Mouse (Mus musculus) olfactory bulb, adult 2 months (tissue): ENCODE measurements around the gene Coq9. TPM values are rescaled to one million over a fixed set of nuclear protein-coding genes. Genes with fewer than 3 reads are reported as not detected.
"Not testable (repeated sequence)": the region's sequence is repeated elsewhere in the genome, so short reads cannot be mapped to it uniquely, and the experiment has no call there.

Source experiments
- H3K27ac ChIP-seq: fragments of 200-500 bp; 2 replicates; pipeline ENCODE4 v1.5.1; 2012; ENCODE audit warnings: low read depth, low read length; ENCODE audit not compliant: insufficient read depth
- H3K4me1 ChIP-seq: fragments of 200-500 bp; 2 replicates; pipeline ENCODE4 v1.6.1; 2012; ENCODE audit warnings: low read length; ENCODE audit not compliant: control insufficient read depth, insufficient read depth
- H3K4me3 ChIP-seq: fragments of 200-500 bp; 2 replicates; pipeline ENCODE4 v1.5.1; 2012; ENCODE audit warnings: mild to moderate bottlenecking, low read depth, low read length, moderate library complexity; ENCODE audit not compliant: insufficient read depth
- CTCF ChIP-seq: fragments of 200-500 bp; IDR thresholded peaks from 2 replicates; pipeline ENCODE4 v1.5.1; 2012; ENCODE audit warnings: low read depth, mild to moderate bottlenecking, low read length, moderate library complexity; ENCODE audit not compliant: insufficient read depth
- POLR2A ChIP-seq: fragments of 200-500 bp; IDR thresholded peaks from 2 replicates; pipeline ENCODE4 v1.6.1; 2012; ENCODE audit warnings: mild to moderate bottlenecking, low read depth, low read length, moderate library complexity; ENCODE audit not compliant: insufficient read depth
- WGBS: fragments of 180-500 bp; shearing (Covaris S2); methylation state at CpG from one replicate; pipeline ENCODE4 v1.1.7; 2018; 5-methylcytosine and 5-hydroxymethylcytosine counted together
- polyA plus RNA-seq: library from polyadenylated mRNA; stranded (reverse); fragments of >200 nt; gene quantifications from 2 replicates; pipeline ENCODE4 v1.2.4, GENCODE M21; 2012; ENCODE audit warnings: low replicate concordance; ENCODE audit not compliant: missing spikeins, insufficient read depth, insufficient read length

The Coq9 gene
- polyA plus RNA-seq, 1 experiment: not detected

DNA sequence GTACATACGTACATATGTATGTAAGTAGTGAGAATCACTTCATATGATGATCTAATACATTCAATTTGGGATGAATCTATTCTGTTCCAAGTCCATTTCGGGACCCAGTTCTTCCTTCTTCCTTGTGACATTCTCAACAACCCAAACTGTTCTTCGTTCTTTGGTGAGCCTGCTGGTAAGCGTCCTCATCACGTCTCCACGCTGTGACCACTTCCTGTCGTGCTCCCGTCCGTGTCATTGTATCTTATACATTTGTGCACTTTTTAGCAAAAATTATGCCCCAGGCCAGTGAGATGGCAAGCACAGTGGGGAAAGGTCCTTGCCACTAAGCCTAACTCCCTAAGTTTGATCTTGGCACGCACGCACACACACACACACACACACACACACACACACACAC is 20.2 kb upstream of the Coq9 start:
- Histone ChIP-seq H3K4me1 (peaks cover 4% of the 10 kb centered on the region; the same call in 1 of the 2 replicates), H3K27ac (no peak overlapping the region), H3K4me3 (no peak overlapping the region)
- TF ChIP-seq CTCF: no peak
- TF ChIP-seq POLR2A: no peak
- 86% methylated on average over 11 of the region's 11 CpGs for WGBS

DNA sequence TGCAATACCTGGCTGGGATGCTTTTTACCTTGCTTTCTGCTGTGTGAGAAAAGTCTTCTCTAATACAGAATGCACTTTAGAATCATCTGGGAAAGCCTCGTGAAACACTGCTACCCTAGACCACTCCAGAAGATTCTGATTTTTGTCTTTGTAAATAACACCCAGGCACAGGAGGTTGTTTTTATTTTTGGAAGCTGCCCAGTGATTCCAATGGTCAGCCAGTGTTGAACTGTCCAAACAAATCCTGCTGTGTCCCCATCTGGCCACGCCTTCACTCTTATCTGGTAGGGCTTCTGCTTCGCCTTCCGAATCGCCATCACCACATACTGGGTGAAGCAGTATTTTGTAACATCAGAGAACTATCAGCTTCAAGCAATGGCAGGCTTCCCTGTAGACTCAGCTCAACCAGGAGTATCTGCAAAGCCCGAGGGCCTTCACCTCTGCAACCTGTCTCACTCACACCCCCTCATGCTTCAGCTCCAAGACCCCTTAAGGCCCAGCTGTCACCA is 18.4 kb upstream of the Coq9 start:
- Histone ChIP-seq H3K4me1 (peaks cover 5% of the 10 kb centered on the region; the same call in 1 of the 2 replicates), H3K27ac (no peak overlapping the region), H3K4me3 (no peak overlapping the region)
- WGBS: 88% methylated on average over 6 of the region's 6 CpGs
- TF ChIP-seq POLR2A (no peak), CTCF (no peak)

DNA sequence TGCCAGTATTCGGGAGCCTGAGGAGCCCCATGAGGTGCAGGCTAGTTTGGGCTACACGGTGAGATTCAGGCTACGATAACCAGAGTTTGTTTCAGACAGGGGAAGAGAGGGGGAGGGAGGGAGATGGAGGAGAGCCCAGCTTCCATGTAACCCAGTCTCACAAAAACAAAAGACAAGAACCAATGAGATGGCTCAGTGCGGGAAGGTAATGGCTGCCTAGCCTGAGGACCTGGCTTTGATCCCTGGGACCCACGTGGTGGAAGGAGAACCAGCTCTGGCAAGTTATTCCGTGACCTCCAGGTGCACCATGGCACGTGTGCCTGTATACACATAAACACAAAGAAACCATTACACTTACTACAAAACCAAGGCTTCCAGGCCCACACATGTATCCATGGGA is 17.6 kb upstream of the Coq9 start:
- 80% methylated on average over 7 of the region's 7 CpGs for WGBS
- TF ChIP-seq CTCF (no peak), POLR2A (no peak)
- Histone ChIP-seq H3K4me3 (no peak overlapping the region), H3K27ac (no peak overlapping the region), H3K4me1 (peaks cover 5% of the 10 kb centered on the region; the same call in 1 of the 2 replicates)

DNA sequence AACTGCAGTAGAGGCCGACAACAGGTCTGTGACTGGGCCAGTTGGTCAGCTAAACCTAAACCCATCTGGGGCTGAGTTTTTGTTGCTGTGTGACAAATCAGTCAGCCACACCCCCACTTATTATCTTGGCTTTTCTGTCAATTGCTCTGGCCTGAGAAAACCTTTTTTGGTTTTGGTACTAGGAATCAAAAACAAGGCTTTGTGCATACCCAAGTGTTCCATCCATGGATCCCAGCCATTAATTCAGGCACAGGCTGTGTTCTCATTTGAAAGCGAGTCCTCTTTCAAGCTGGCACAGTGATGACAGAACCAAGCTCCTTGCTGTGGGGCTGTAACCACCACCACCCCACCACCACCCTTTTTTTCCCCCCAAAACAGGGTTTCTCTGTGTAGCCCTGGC is 16.7 kb upstream of the Coq9 start:
- Histone ChIP-seq H3K4me1 (peaks cover 5% of the 10 kb centered on the region; the same call in 1 of the 2 replicates), H3K27ac (no peak overlapping the region), H3K4me3 (no peak overlapping the region)
- TF ChIP-seq CTCF (no peak), POLR2A (no peak)
- WGBS: 76% methylated on average over 2 of the region's 2 CpGs

DNA sequence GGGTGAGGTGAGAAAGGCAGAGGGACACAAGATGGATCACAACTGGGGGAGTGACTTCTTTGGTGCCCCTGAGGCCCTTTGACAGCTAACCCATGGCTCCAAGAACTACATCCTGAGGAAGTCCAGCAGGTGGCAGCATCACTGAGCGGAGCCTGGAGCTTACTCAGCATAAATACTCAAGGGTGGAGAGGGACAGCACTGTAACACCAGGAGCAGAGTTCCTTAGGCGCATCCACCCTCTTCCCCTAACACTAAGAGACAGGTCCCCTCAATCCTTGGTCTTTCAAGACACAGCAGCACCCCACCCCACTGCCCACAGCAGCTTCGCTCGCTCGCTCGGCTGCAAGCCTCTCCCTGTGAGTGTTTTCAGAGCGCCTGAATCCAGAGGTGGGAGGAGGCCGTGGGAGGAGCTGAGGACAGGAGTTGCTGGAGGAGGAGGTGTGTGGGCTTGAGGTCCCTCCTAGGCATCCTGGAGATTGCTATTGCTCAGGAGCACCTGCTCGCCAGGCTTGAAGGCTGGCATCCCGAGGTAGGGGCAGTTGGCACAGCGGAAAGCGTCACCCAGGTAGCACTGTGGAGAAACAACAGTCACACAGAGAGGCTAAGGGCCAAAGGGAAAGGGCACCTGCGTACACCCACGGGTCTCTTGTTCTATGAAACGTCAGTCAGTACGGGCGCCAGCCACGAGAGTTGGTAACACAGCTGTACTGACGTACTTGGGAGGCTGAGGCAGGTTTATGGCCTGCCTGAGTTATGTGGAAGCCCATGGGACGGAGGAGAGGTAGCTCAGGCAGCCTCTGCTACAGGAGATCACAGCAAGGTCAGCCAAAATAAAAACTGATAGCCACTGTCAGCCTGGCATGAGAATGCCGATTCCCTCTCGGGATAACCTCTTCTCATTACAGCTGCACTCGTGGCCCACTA is 15.2 kb upstream of the Coq9 start:
- TF ChIP-seq POLR2A (no peak), CTCF (0 out of 2 replicates have a peak, but pooled peaks have one; percentile 21)
- 73% methylated on average over 23 of the region's 23 CpGs for WGBS
- H3K4me3 ChIP-seq: no peak overlapping the region
- H3K27ac ChIP-seq: no peak overlapping the region
- peaks cover 5% of the 10 kb centered on the region; the same call in 1 of the 2 replicates for H3K4me1 ChIP-seq

DNA sequence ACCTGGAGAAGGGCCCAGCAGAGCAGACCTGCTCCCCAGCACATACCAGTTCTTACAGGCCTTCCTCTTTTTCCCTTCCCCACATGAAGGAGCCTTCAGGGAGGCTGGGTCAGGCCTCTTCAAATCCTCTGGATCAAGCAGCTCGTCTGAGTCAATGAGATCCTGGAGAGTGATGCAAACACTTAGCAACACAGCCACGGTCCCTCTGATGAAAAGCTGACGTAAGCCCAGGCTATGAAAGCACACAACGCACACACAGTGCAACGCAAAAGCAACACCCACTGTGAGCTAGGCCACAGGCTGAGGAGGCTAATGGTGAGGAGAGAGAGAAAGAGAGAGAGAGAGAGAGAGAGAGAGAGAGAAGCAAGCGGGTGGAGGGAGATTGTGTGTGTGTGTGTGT is 13.0 kb upstream of the Coq9 start:
- H3K4me3 ChIP-seq: no peak overlapping the region
- TF ChIP-seq POLR2A: no peak
- no peak for TF ChIP-seq CTCF
- H3K4me1 ChIP-seq: peaks cover 5% of the 10 kb centered on the region; the same call in 1 of the 2 replicates
- WGBS: 82% methylated on average over 6 of the region's 6 CpGs
- H3K27ac ChIP-seq: no peak overlapping the region

DNA sequence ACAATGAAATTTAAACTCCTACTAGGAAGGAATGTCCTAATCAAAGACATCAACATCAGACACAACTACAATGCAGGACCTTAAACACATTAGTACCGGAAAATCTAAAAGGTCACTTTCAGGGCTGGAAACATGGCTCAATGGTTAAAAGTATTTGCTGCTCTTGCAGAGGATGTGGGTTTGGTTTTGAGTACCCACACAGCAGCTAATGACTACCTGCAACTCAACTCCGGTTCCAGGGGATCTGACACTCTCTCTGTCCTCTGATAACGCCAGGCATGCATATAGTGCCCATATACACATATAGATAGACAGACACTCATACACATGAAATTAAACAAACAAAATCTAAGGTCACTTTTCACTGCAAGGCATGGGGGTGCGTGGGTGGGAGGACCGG is 11.9 kb upstream of the Coq9 start:
- Histone ChIP-seq H3K4me1 (peaks cover 5% of the 10 kb centered on the region; the same call in 1 of the 2 replicates), H3K27ac (no peak overlapping the region), H3K4me3 (no peak overlapping the region)
- TF ChIP-seq CTCF: no peak
- WGBS: 90% methylated on average over 5 of the region's 5 CpGs

DNA sequence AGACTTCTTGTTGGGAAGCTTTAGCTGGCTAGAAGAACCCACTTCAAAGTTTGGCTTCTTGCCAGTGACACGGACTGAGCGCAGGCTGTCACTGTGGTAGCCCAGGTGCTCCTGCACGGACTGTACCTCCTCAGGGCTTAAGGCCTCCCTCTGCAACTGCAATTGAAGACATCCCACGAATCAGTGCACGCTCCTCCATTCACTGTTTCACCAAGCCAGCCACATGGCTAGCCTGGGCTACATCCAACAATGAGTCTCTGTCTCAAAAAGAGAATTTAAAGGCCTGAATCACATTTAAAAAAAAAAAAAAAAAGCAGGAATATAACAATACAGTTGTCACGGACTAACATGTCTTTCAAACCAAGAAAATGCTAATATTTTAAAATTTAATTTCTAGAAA is 9.8 kb upstream of the Coq9 start:
- H3K27ac ChIP-seq: no peak overlapping the region
- WGBS: 87% methylated on average over 6 of the region's 6 CpGs
- H3K4me3 ChIP-seq: no peak overlapping the region
- H3K4me1 ChIP-seq: no peaks in the 10 kb centered on the region
- TF ChIP-seq CTCF (no peak), POLR2A (no peak)

DNA sequence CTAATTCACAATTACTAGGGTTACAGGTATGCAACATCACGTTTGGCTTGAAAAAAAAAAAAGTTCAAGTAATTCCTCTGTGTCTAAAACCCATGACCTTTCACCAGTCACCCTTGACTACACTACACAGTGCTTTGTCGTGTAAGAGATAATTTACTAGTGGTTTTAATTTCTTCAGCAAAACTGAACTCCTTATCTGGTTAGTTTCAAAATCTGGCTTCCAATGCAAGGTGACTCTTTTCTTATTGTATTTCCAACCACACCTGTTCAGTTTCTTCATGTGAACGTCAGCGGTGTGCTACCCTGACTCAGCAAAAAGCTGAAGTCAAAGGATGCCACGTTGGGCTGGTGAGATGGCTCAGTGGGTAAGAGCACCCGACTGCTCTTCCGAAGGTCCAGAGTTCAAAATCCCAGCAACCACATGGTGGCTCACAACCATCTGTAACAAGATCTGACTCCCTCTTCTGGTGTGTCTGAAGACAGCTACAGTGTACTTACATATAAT is 4.2 kb upstream of the Coq9 start:
- not testable (repeated sequence) for H3K4me3 ChIP-seq, H3K27ac ChIP-seq
- H3K4me1 ChIP-seq: peaks cover 10% of the 10 kb centered on the region; the same call in 1 of the 2 replicates
- WGBS: 79% methylated on average over 7 of the region's 7 CpGs

DNA sequence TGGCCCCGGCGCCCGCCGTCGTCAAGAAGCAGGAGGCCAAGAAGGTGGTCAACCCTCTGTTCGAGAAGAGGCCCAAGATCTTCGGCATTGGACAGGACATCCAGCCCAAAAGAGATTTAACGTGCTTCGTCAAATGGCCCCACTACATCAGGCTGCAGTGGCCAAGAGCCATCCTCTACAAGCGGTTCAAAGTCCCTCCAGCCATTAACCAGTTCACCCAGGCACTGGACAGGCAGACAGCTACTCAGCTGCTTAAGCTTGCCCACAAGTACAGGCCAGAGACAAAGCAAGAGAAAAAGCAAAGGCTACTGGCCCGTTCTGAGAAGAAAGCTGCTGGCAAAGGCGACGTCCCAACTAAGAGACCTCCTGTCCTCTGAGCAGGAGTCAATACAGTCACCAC is 2.4 kb upstream of the Coq9 start:
- H3K4me1 ChIP-seq: peaks cover 10% of the 10 kb centered on the region; the same call in 1 of the 2 replicates
- H3K27ac ChIP-seq, H3K4me3 ChIP-seq: not testable (repeated sequence)
- WGBS: 81% methylated on average over 13 of the region's 13 CpGs
